Mouse (Mus musculus): ENCODE measurements around the gene Pde4b. TPM values are rescaled to one million over a fixed set of nuclear protein-coding genes. Genes with fewer than 3 reads are reported as not detected.

The Pde4b gene
- total RNA-seq, 2 experiments from 2014 or later, result 85.9 to 89.8 TPM

- DNase-seq (ENCODE audit: extremely low spot score in 1 of 2, low spot score in 2 of 2), result no peak
- intact Hi-C loops (cut with DNase I), result loop anchor here (5.0 kb wide), 2 partner anchors 82 to 97 kb away; no protein-coding TSS in a partner anchor
Measured at GRCm38 (mm10) chr4:102594506-102594905, 507.2 kb downstream of the Pde4b start.

- intact Hi-C loops (cut with DNase I), result no loop called here
Measured at GRCm38 (mm10) chr4:102603968-102604367, 516.6 kb downstream of the Pde4b start.

GRCm38 (mm10) chr4:102605231-102605630 lies 517.9 kb downstream of the Pde4b start:
- intact Hi-C loops (cut with DNase I), result no loop called here
- no peak for DNase-seq (ENCODE audit: extremely low spot score in 1 of 2, low spot score in 2 of 2)

More at GRCm38 (mm10) chr4:102603968-102604367, 516.6 kb downstream of the Pde4b start:
- no peak for DNase-seq (ENCODE audit: extremely low spot score in 1 of 2, low spot score in 2 of 2)

- no peak for DNase-seq (ENCODE audit: extremely low spot score in 1 of 2, low spot score in 2 of 2)
- intact Hi-C loops (cut with DNase I), result no loop called here
Measured at GRCm38 (mm10) chr4:102605722-102606341, 518.5 kb downstream of the Pde4b start.

- DNase-seq (ENCODE audit: extremely low spot score in 1 of 2, low spot score in 2 of 2), result no peak
- intact Hi-C loops (cut with DNase I), result no loop called here
Measured at GRCm38 (mm10) chr4:102606825-102607224, 519.5 kb downstream of the Pde4b start.

GRCm38 (mm10) chr4:102607744-102608416 lies 520.5 kb downstream of the Pde4b start:
- intact Hi-C loops (cut with DNase I), result no loop called here
- DNase-seq (ENCODE audit: extremely low spot score in 1 of 2, low spot score in 2 of 2), result no peak

GRCm38 (mm10) chr4:102612596-102612995 lies 525.3 kb downstream of the Pde4b start:
- intact Hi-C loops (cut with DNase I), result no loop called here
- no peak for DNase-seq (ENCODE audit: extremely low spot score in 1 of 2, low spot score in 2 of 2)

GRCm38 (mm10) chr4:102617774-102618173 lies 530.4 kb downstream of the Pde4b start:
- no peak for DNase-seq (ENCODE audit: extremely low spot score in 1 of 2, low spot score in 2 of 2)
- intact Hi-C loops (cut with DNase I), result no loop called here

- intact Hi-C loops (cut with DNase I), result no loop called here
- no peak for DNase-seq (ENCODE audit: extremely low spot score in 1 of 2, low spot score in 2 of 2)
Measured at GRCm38 (mm10) chr4:102618609-102619008, 531.3 kb downstream of the Pde4b start.

GRCm38 (mm10) chr4:102620179-102620910 lies 533.0 kb downstream of the Pde4b start:
- intact Hi-C loops (cut with DNase I), result no loop called here
- DNase-seq (ENCODE audit: extremely low spot score in 1 of 2, low spot score in 2 of 2), result peak in 1 of 2 experiments; percentile 31

- intact Hi-C loops (cut with DNase I), result no loop called here
Measured at GRCm38 (mm10) chr4:102621120-102621519, 533.8 kb downstream of the Pde4b start.

GRCm38 (mm10) chr4:102622977-102623376 lies 535.6 kb downstream of the Pde4b start:
- intact Hi-C loops (cut with DNase I), result no loop called here
- peak in 1 of 2 experiments; percentile 41 for DNase-seq (ENCODE audit: extremely low spot score in 1 of 2, low spot score in 2 of 2)

More at GRCm38 (mm10) chr4:102621120-102621519, 533.8 kb downstream of the Pde4b start:
- no peak for DNase-seq (ENCODE audit: extremely low spot score in 1 of 2, low spot score in 2 of 2)

- intact Hi-C loops (cut with DNase I), result no loop called here
- DNase-seq (ENCODE audit: extremely low spot score in 1 of 2, low spot score in 2 of 2), result no peak
Measured at GRCm38 (mm10) chr4:102623789-102624611, 536.7 kb downstream of the Pde4b start.

GRCm38 (mm10) chr4:102624937-102625336 lies 537.6 kb downstream of the Pde4b start:
- DNase-seq (ENCODE audit: extremely low spot score in 1 of 2, low spot score in 2 of 2), result no peak
- intact Hi-C loops (cut with DNase I), result no loop called here

- intact Hi-C loops (cut with DNase I), result no loop called here
- DNase-seq (ENCODE audit: extremely low spot score in 1 of 2, low spot score in 2 of 2), result no peak
Measured at GRCm38 (mm10) chr4:102627799-102628198, 540.5 kb downstream of the Pde4b start.

GRCm38 (mm10) chr4:102629621-102630020 lies 542.3 kb downstream of the Pde4b start:
- intact Hi-C loops (cut with DNase I), result no loop called here
- no peak for DNase-seq (ENCODE audit: extremely low spot score in 1 of 2, low spot score in 2 of 2)

- intact Hi-C loops (cut with DNase I), result no loop called here
- DNase-seq (ENCODE audit: extremely low spot score in 1 of 2, low spot score in 2 of 2), result no peak
Measured at GRCm38 (mm10) chr4:102630261-102630660, 542.9 kb downstream of the Pde4b start.

- no peak for DNase-seq (ENCODE audit: extremely low spot score in 1 of 2, low spot score in 2 of 2)
Measured at GRCm38 (mm10) chr4:102631624-102632023, 544.3 kb downstream of the Pde4b start.

GRCm38 (mm10) chr4:102633241-102633640 lies 545.9 kb downstream of the Pde4b start:
- no peak for DNase-seq (ENCODE audit: extremely low spot score in 1 of 2, low spot score in 2 of 2)
- intact Hi-C loops (cut with DNase I), result no loop called here

More at GRCm38 (mm10) chr4:102631624-102632023, 544.3 kb downstream of the Pde4b start:
- intact Hi-C loops (cut with DNase I), result no loop called here

Measured in left cerebral cortex, postnatal 10 days (tissue).